Mouse (Mus musculus) lung, embryonic 14.5 days (tissue): Measurements from ENCODE around the gene Mybph. TPM values are rescaled to one million over a fixed set of nuclear protein-coding genes. Genes with fewer than 3 reads are reported as not detected.

Experiments
- ATAC-seq: fragments of 200-750 bp; cut with Nextera tagmentation; 2 replicates; pipeline ENCODE4 v1.8.0; 2017; ENCODE audit warnings: mild to moderate bottlenecking, moderate TSS enrichment, moderate library complexity; ENCODE audit not compliant: insufficient read depth
- DNase-seq: peaks from one replicate; pipeline ENCODE4 v3.0.0-alpha.2; 2015
- H3K27ac ChIP-seq: fragments of 300-500 bp; sonication (generic); 2 replicates; pipeline ENCODE4 v1.5.1; 2014; ENCODE audit warnings: low read depth, mild to moderate bottlenecking, moderate library complexity
- H3K27me3 ChIP-seq: fragments of 300-500 bp; sonication (generic); 2 replicates; pipeline ENCODE4 v1.6.1; 2014; ENCODE audit warnings: low read length, control low read depth; ENCODE audit not compliant: insufficient read depth
- H3K36me3 ChIP-seq: fragments of 300-500 bp; sonication (generic); 2 replicates; pipeline ENCODE4 v1.6.1; 2014; ENCODE audit warnings: control low read depth; ENCODE audit not compliant: insufficient read depth
- H3K4me1 ChIP-seq: fragments of 300-500 bp; sonication (generic); 2 replicates; pipeline ENCODE4 v1.6.1; 2014; ENCODE audit warnings: antibody characterized with exemption, control low read depth; ENCODE audit not compliant: insufficient read depth
- H3K4me2 ChIP-seq: fragments of 300-500 bp; sonication (generic); 2 replicates; pipeline ENCODE4 v1.6.1; 2014; ENCODE audit warnings: mild to moderate bottlenecking
- H3K4me3 ChIP-seq: fragments of 300-500 bp; sonication (generic); 2 replicates; pipeline ENCODE4 v1.5.1; 2014; ENCODE audit warnings: low read depth, low read length
- H3K9ac ChIP-seq: fragments of 300-500 bp; sonication (generic); 2 replicates; pipeline ENCODE4 v1.6.1; 2014
- H3K9me3 ChIP-seq: fragments of 300-500 bp; sonication (generic); 2 replicates; pipeline ENCODE4 v1.6.1; 2016; ENCODE audit warnings: low read depth, low read length, control low read depth
- CTCF ChIP-seq: IDR thresholded peaks from 2 replicates; pipeline ENCODE4 v1.5.1; 2016; ENCODE audit warnings: antibody characterized with exemption, low read depth
- WGBS: fragments of 180-500 bp; shearing (Covaris S2); extraction: QIAGEN DNeasy Blood & Tissue Kit; methylation state at CpG from one replicate; pipeline ENCODE4 v1.1.7; 2014; 5-methylcytosine and 5-hydroxymethylcytosine counted together
- polyA plus RNA-seq: library from polyadenylated mRNA; unstranded; fragments of >200 nt; fragmentation: Nextera tagmentation; extraction: Ambion mirVana; gene quantifications from 2 replicates; pipeline ENCODE4 v1.2.1, GENCODE M21; 2014

Gene Mybph
- polyA plus RNA-seq, 1 experiment from 2014 or later, result not detected

DNA sequence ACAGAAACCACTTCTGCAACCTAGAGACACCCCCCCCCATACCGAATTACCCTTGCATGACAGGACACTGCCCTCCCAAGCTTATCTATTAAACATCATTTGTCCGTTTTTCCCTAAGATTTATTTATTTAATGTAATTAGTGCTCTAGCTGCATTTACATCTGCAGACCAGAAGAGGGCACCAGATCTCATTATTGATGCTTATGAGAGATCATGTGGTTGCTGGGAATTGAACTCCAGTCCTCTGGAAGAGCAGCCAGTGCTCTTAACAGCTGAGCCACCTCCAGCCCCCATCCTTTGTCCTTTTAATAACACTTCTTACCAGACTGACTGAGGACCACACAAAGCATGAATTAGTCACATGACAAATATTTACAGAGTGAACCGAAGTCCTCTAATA is 38.6 kb upstream of the Mybph start:
- H3K9me3 ChIP-seq, result no peaks in the 10 kb centered on the region
- no peak overlapping the region for H3K27ac ChIP-seq
- 49% methylated on average over 3 of the region's 3 CpGs for WGBS
- ATAC-seq (no peak), DNase-seq (no peak)
- no peak overlapping the region for H3K9ac ChIP-seq
- H3K36me3 ChIP-seq, result no peaks in the 10 kb centered on the region
- no peaks in the 10 kb centered on the region; the same call in 1 of the 2 replicates for H3K27me3 ChIP-seq
- peak; percentile 49 for TF ChIP-seq CTCF
- H3K4me3 ChIP-seq, result no peak overlapping the region
- H3K4me2 ChIP-seq, result no peak overlapping the region
- H3K4me1 ChIP-seq, result no peaks in the 10 kb centered on the region

DNA sequence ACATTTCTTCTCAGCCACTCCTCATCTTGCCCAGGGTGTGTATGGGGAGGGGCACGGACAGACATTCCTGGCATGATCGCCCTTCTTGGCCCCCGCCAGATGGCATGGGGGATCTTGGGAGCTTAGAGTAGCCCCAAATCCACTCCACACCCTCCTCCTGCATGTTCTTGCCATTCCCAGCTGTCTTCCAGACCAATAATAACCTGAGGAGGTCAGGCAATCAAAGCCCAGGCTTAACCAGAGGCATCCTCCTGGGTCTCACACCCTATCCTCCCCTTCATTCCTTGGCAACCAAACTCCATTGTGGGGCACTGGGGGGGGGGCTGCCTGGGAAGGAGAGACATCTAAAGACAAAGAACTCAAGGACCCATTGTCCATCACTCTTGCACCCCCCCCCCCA is 32.8 kb upstream of the Mybph start:
- WGBS, result 77% methylated on average over 3 of the region's 3 CpGs
- no peaks in the 10 kb centered on the region for H3K36me3 ChIP-seq
- no peak for TF ChIP-seq CTCF
- no peak overlapping the region for H3K4me2 ChIP-seq
- no peaks in the 10 kb centered on the region for H3K4me1 ChIP-seq
- no peak overlapping the region for H3K9ac ChIP-seq
- H3K4me3 ChIP-seq, result no peak overlapping the region
- H3K27ac ChIP-seq, result no peak overlapping the region
- H3K27me3 ChIP-seq, result no peaks in the 10 kb centered on the region
- ATAC-seq (no peak), DNase-seq (no peak)
- H3K9me3 ChIP-seq, result no peaks in the 10 kb centered on the region

DNA sequence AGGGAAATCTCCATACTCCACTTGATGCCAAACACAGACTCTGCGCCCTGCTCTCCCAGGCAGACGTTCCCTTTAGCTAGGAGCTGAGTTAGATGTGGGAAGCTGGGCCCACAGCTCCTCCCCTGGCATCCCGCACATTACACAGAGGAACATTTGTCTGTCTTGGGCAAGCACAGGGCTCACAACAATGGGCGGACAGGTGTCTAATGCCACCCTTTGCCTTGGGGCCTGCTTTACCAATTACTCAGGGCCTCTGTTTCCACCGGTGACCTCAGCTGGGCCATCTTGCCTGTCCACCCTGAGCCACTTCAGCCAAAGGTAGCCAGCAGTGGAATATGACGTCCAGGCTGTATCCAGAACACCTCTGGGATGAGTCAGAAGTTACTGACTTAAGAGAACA is 31.8 kb upstream of the Mybph start:
- Histone ChIP-seq H3K4me3 (no peak overlapping the region), H3K27ac (no peak overlapping the region), H3K27me3 (no peaks in the 10 kb centered on the region), H3K4me1 (no peaks in the 10 kb centered on the region), H3K36me3 (no peaks in the 10 kb centered on the region), H3K9me3 (no peaks in the 10 kb centered on the region), H3K4me2 (no peak overlapping the region), H3K9ac (no peak overlapping the region)
- DNase-seq, result no peak
- TF ChIP-seq CTCF, result no peak
- ATAC-seq, result no peak
- WGBS, result 72% methylated on average over 6 of the region's 6 CpGs

DNA sequence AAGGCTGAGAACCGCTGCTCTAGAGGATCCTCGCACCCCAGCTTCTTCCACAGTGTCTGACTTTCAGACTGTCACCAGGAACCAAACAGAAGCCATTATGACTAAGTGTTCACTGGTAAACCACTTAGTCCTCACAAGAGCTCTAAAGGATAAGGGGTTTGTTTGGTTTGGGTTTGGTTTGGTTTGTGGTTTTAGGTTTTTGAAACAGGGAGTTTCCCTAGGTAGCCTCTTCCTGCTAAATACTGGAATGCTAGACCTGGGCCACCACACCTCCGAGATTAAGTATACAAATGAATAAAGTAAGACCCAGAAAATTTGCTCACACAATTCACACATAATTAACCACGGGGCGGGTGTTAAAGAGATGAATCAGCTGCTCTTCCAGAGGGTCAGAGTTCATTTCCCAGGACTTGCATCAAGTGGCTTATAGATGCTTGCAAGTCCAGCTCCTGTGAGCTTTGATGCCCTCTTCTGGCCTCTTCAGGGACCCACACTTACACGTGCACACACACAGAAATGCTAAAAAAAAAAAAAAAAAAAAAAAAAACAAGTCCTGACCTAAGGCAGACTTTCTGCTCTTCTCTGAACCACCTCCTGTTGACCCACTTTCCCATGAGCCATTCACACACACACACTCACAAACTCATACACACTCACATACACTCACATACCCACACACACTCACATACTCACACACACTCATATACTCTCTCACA is 30.6 kb upstream of the Mybph start:
- Histone ChIP-seq H3K36me3 (no peaks in the 10 kb centered on the region), H3K27me3 (no peaks in the 10 kb centered on the region), H3K9ac (no peak overlapping the region), H3K27ac (no peak overlapping the region), H3K4me2 (no peak overlapping the region), H3K4me3 (no peak overlapping the region), H3K9me3 (no peaks in the 10 kb centered on the region), H3K4me1 (no peaks in the 10 kb centered on the region)
- no peak for DNase-seq
- no peak for TF ChIP-seq CTCF
- no peak for ATAC-seq
- WGBS, result 61% methylated on average over 6 of the region's 6 CpGs

DNA sequence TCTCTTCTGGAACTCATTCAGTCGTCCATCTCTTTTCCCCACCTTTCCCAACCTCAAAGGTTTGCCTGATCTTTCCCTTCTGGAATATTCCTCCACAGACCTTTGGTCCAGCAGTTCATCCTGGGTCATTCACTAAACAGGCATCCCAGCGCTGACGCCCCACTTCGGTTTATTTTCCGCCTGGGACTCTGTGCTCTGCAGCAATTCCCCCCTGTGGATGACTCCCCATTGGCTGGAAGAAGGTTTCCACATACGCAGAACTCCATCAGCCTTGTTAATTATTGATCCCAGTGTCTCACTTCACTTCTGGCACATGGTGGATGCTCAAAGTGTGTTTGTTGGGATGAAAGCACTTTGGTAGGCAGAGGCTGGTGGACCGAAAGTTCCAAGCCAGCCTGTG is 29.8 kb upstream of the Mybph start:
- Histone ChIP-seq H3K9me3 (no peaks in the 10 kb centered on the region), H3K9ac (no peak overlapping the region), H3K4me1 (no peaks in the 10 kb centered on the region), H3K36me3 (no peaks in the 10 kb centered on the region), H3K27ac (no peak overlapping the region), H3K4me3 (no peak overlapping the region), H3K27me3 (no peaks in the 10 kb centered on the region), H3K4me2 (no peak overlapping the region)
- ATAC-seq (no peak), DNase-seq (no peak)
- 88% methylated on average over 7 of the region's 7 CpGs for WGBS
- no peak for TF ChIP-seq CTCF

DNA sequence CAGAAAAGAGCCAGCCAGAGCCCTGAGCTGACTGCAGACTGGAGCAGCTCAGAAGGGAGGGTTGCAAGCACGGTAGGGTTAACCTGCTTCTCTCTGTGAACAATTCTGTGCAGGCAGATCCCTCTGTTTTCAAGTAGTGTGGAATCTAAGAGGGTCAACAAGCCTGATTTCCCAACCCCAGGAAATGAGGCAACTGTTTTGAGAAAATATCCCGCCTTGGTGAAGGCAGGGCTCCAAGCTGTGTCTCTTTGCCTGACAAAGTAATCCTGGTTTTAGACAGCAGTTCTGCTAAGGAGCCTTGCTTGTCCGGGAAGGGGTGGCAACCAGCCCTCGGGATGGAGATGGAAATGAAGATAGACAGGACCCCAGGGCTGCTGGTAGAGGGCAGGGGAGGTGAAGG is 28.8 kb upstream of the Mybph start:
- Histone ChIP-seq H3K9me3 (no peaks in the 10 kb centered on the region), H3K36me3 (no peaks in the 10 kb centered on the region), H3K4me1 (no peaks in the 10 kb centered on the region), H3K27me3 (no peaks in the 10 kb centered on the region), H3K4me2 (no peak overlapping the region), H3K27ac (no peak overlapping the region), H3K4me3 (no peak overlapping the region), H3K9ac (no peak overlapping the region)
- DNase-seq, result no peak
- 56% methylated on average over 4 of the region's 4 CpGs for WGBS
- no peak for ATAC-seq
- no peak for TF ChIP-seq CTCF

DNA sequence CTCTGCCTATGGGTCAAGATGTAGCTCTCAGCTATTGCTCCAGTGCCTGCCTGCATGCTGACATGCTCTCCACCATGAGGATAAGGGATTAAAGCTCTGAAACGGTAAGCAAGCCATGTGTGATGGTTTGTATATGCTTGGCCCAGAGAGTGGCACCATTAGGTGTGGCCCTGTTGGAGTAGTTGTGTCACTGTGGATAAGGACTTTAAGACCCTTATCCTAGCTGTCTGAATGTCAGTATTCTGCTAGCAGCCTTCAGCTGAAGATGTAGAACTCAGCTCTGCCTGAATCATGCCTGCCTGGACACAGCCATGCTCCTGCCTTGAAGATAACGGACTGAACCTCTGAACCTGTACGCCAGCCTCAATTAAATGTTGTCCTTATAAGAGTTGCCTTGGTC is 26.7 kb upstream of the Mybph start:
- no peak for DNase-seq
- no peak for TF ChIP-seq CTCF
- H3K9ac ChIP-seq, result no peak overlapping the region
- no peaks in the 10 kb centered on the region for H3K4me1 ChIP-seq
- H3K27ac ChIP-seq, result no peak overlapping the region
- H3K4me3 ChIP-seq, result no peak overlapping the region
- no peak overlapping the region for H3K4me2 ChIP-seq
- ATAC-seq, result no peak
- no peaks in the 10 kb centered on the region for H3K27me3 ChIP-seq
- H3K36me3 ChIP-seq, result no peaks in the 10 kb centered on the region
- 87% methylated on average over 3 of the region's 3 CpGs for WGBS
- H3K9me3 ChIP-seq, result no peaks in the 10 kb centered on the region
